Mouse (Mus musculus) granulocyte monocyte progenitor cell, adult 5-6 weeks (primary cell): ENCODE results near the gene Ankrd12. TPM values are rescaled to one million over a fixed set of nuclear protein-coding genes. Genes with fewer than 3 reads are reported as not detected.

ENCODE experiments used
- ATAC-seq: replicated peaks from 2 replicates; pipeline ENCODE4 v1.8.0; 2016; ENCODE audit warnings: mild to moderate bottlenecking, moderate TSS enrichment, inconsistent platforms; ENCODE audit not compliant: poor library complexity, severe bottlenecking
- total RNA-seq, 2 experiments: library from RNA; stranded (forward) in 1 of 2; stranded (reverse) in 1 of 2; fragments of 200-712, 200-1000 nt in 1 of 2; fragments of >200 nt in 1 of 2; fragmentation: Nextera tagmentation in 1 of 2; gene quantifications; 2 replicates each; pipeline ENCODE4 v1.2.3; 2014 to 2017

Ankrd12 gene
- total RNA-seq (2014; fragmentation: Nextera tagmentation) (63.2 and 66.1 TPM in 2 replicates), total RNA-seq (2017) (44.9 and 62.0 TPM in 2 replicates)

DNA sequence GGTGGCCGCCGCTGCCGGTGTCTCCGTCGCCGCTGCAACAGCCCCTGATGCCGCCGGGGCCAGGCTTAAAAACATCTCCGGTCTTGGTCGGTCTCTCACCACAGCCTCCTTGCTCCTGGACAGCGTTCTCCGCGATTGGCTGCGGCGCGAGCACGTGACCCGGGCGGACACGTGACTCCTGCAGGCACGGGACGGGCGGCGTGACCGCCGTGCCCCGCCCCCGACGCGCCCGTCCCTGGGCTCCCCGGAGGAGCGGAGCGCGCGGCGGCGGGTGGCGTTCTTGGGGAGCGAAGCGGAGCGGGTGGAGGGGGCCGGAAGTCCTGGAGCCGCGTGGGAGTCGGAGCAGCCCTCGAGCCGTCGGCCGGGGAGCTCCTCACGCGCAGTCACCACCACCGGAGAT is at the start of gene Ankrd12:
TSS of gene Ankrd12 (minus strand) at position 156 of the 400 bp plus-strand sequence.
- peak; percentile 77 for ATAC-seq

DNA sequence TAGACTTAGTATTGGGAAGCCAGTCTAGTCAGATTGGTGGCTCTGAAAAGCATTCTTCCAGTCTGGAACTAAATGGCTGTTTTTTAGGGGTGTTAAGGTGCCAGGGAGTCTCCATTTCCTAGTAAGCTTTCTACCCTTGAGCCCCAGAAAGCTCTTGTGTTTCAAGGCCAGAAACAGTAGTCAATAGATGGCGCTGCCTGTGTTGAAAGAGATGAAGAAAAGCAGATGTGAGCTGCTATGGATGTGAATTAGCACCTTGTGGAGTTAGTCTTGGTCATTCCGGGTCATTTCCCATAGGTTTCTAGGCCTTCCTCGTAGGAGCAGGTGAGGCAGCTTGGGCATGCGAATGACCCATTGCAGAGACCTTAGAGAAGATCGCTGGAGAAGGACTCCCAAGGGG is 48.3 kb upstream of the Ankrd12 start:
- ATAC-seq = no peak

DNA sequence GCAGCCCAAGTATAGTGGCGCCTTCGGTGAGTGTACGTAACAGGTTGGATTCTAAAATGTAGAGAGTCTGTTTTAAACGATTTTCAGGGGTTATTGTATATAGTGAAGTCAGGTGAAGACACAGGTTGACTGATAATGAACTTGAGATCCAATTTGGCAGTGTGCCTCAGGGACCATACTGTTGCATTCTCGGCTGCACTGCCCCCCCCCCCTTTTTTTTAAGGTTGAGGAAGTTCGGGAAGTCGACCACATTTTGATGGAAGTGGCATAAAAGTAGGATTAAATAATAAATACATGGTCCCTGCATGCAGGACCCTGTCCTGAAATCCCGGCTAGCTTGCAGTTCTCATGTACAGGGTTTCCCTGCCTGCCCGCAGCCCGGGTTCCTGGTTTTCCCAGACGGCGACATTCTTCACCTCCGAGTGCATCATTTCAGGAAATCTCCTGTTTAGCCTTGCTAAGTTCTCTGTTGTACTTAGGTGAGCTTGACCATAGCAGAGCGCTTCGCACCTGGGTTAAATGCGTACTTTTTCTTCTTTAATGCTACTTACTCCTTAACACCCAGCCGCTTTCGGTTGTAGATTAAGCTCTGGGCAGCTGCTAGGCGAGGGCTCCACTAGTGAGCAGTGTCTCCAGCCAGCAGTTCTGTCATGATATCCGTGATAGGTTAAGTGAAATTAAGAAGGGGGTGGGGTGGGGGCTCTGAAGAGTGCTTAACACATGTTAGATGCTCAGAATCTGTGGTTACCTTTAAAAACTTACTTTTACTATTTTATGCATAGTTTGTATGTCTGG is 47.1 kb upstream of the Ankrd12 start:
- ATAC-seq = peak; percentile 0; the same call in 1 of the 2 replicates

DNA sequence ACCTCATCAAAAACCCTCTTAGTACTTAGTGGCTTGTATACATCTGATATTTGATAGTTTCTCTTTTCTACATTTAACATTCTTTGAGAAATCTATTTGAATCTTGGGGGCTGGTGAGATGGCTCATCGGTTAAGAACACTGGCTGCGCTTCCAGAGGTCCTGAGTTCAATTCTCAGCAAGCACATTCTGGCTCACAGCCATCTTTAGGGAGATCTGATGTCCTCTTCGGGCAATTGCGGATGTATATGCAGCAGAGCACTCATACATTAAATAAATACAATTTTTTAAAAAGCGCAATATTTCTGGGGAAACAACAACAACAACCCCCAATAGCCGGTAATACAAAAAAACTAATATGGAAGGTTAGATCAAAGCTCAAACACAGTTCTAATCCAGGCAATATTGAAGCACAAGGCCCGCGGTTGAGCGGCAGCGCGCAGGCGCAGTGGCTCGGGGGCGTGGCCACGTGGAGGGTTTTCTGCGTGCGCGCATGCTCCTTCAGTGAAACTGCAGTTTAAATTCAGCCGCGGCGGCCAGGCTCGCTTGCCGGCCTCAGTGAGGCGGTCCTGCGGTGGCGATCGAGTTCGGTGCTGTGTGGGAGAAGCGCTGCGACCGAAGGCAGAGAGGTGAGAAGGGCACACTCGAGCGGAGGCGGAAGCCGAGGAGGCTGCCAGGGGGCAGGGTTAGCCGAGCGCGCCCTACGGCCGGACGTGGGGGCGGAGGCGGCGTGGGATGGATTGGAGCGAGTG is 46.4 kb upstream of the Ankrd12 start, which contains the start of gene Ddx11:
TSS of gene Ddx11 (plus strand) at position 455 of the 750 bp plus-strand sequence.
- peak; percentile 81 for ATAC-seq

DNA sequence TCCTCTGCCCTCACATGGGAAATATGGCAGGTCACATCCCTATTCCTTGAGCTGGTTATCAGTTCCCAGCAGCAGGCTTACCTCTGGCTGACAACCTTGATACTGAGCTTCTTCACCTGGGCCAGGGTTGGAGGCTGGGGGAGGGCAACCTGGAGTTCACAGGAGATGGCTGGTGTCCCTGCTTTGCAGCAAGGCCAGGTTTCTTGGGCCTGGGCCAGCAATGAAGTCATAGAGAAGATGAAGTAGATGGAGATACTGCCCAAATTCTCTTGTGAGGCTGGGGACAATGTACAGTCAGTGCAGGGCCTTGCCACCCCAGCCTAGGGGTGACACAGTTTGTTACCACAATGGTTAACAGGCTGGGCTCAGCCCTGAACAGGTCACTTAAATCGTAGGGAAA is 43.8 kb upstream of the Ankrd12 start:
- no peak for ATAC-seq

DNA sequence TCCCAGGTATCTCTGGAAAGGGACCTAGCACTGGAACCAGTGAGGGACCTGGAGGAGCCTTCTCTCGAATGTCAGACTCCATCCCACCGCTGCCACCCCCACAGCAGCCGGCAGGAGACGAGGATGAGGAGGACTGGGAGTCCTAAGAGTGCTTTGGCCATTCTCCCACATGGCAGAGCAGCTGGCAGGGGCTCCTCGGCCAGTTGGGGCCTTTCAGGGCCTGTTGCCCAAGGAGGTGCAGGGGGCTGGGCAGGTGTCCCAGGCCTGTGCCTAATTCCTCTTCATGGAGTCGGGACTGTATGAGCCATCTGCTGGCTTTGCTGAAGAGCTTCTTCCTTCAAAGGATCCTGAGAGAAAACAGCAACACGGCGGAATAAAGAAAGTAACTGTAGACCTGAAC is 42.1 kb upstream of the Ankrd12 start:
- ATAC-seq = no peak

DNA sequence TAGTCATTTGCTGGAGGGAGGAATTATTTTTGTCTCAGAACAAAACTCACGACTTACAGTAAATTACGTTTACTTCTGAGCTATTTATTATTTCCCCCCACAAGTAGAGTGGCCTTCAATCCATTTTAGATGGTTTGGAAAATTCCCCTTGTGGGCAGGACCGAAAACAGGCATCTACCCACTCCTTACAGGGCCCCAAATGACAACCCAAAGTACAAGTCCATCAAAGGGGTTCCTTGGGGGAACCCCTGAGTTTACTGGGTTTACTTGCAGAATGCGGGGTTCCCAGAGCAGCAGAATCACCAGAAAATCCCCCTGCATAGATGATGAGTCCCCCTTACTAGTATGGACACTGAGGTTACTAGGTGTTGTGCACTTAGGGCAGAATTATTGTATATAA is 35.3 kb upstream of the Ankrd12 start:
- no peak for ATAC-seq

DNA sequence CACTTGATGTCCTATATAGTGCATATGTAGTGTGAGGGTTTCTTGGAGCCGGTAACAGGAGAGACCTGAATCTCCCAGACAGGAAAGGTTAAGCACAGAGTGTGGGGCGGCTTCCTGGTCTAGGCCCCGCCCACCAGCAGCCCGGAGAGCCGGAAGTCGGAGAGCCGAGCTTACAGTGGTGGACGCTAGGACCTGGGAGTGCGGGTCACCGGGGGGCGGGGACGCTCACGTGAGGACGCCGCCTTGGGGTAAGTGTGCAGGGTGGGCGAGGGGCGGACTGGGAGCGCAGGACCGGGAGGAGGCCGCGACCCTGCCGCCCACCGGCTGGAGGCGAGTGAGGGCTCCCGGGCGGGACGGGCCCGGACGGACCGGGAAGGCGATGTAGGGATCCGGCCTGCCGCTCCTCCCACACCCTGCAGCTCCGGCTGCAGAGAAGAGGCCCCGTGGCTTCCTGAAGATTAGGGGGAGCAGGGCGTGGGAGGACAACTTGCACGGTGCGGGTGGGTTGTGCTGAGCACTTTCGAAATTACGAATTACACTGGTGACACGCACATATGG is 34.6 kb upstream of the Ankrd12 start, which contains the start of gene Washc1:
TSS of gene Washc1 (plus strand) at position 144 of the 558 bp plus-strand sequence.
- ATAC-seq = peak; percentile 76

DNA sequence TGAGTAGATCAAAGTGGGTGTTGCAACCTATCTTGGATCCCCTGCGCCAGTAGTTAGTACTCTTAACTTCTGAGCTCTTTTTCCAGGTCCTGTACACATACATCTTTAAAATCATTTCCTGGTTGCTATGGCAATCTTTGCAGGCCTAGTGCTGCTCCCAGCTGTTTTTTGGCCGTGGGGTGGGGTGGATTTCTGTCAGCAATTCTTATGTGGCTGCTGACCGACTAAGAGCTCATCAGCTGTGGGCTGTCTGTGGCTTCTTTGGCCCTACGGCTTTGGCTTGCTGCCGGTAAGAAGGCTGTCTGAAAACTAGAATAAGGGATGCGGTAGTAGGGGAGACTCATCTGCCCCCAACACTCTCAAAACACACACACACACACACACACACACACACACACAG is 33.9 kb upstream of the Ankrd12 start:
- peak; percentile 7 for ATAC-seq

DNA sequence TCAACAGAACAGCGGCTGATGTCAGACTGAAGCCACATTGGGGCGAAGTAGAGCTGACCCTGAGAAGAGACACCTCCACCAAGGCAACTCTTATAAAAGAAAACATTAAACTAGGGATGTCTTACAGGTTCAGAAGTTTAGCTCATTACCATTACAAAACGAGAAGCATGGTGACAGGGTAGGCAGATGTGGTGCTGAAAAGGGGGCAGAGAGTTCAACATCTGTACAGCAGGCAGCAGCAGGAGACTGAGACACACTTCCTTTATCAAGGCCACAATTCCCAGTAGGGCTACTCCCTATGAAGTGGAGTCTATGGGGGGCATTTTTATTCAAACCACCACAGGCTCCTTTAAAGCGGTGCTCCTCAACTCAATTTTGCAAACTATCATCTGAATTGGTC is 31.3 kb upstream of the Ankrd12 start:
- no peak for ATAC-seq

DNA sequence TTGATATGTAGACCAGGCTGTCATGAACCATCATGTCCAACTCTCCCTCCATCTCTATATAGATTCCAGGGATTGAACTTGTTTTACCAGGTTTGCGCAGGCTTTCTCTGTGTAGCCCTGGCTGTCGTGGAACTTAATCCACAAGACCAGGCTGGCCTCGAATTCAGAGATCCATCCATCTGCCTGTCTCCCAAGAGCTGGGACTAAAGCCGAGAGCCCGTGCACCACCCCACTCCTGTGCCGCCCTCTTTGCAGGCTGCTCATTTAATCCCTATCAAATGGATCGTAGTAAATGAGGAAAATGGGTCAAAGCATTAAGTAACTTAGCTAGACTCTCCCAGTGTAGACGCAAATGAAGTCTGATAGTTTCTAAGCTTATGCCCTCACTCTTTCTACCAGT is 30.6 kb upstream of the Ankrd12 start:
- ATAC-seq = no peak

DNA sequence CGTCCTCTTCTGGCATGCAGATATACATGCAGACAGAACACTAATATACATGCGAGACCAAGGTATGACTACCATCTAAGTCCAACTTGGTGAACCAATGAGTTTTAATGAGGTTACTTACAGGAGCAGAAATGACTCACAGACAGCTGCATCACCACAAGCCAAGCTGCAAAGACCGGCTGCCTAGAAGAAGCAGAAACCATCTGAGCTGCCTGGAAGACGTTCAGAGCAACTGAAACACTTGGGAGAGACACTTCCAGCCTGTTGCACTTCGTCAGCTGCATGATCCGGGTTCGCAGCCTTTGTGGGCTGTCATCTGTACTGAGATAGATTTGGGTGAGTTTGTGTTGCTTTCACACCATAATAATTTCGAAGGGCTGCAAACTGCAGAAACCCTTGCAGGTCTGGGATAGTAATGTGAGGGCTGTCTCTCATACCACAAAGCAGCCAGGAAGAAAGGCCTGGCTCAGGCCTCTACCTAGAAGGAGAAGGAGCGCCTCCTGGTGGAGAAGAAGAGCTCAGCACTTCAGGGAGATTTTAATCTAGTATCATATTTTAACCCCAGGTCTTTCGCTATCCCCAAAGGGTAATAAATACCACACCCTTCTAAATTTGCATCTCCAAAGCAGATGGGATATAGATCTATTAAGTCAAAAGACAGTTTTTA is 29.8 kb upstream of the Ankrd12 start:
- peak; percentile 41 for ATAC-seq

DNA sequence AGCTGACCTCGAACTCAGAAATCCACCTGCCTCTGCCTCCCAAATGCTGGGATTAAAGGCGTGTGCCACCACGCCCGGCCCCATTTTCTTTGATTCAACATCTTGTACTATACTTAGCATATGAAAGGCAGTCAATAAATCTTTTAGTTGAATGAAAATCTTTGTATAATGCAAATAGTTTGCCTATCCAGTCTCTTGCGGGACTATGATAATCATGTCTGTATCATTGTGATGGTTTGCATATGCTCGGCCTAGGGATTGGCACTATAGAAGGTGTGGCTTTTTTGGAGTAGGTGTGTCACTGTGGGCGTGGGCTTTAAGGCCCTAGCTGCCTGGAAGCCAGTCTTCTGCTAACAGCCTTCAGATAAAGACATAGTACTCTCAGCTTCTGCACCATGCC is 27.2 kb upstream of the Ankrd12 start:
- ATAC-seq = no peak

DNA sequence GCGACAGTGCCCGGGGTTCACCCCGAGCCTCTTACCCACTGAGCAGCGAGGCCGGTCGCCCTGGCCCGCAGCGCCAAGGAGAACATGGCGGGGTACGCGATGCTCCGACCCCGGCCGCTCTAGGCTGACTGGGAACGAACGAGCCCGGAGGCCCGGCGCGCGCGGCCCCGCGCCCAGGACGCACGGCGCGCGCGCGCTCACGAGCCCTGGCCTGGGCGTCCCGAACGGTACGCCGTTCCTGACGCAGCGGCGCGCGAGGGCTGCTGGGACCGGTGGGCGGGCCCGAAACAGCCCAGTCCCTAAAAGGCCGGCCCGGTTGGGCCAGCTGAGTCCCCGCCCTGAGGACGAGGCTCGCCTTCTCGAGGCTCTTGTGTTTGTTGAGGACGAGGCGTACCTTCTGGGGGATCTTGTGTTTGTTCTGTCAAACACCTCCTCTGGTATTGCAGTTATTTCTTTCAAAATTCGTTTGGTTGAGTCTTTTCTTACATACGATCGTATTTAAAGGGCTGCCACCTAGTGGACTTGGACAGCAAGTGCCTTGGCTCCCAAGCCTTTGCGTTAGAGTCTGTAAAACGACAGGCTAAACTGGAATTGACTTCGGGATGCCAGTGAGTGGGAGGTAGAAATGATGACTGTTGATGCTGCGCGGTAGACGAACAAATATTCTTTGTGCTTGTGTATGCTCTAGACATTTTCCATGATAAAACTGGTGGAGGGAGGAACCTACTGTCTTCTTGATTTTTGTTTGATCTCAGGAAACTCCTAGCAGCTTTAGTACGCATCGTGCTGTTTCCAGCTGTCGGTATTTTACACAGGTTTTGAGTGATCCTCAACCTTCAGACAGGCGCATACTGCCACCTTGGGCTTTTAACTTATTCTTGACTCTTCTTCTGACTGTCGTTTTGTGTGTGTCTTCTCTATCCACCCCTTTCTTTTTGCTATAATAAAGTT is 24.8 kb upstream of the Ankrd12 start, which contains the start of gene Ndufv2:
TSS of gene Ndufv2 (minus strand) at position 180 of the 951 bp plus-strand sequence.
- ATAC-seq = peak; percentile 94

DNA sequence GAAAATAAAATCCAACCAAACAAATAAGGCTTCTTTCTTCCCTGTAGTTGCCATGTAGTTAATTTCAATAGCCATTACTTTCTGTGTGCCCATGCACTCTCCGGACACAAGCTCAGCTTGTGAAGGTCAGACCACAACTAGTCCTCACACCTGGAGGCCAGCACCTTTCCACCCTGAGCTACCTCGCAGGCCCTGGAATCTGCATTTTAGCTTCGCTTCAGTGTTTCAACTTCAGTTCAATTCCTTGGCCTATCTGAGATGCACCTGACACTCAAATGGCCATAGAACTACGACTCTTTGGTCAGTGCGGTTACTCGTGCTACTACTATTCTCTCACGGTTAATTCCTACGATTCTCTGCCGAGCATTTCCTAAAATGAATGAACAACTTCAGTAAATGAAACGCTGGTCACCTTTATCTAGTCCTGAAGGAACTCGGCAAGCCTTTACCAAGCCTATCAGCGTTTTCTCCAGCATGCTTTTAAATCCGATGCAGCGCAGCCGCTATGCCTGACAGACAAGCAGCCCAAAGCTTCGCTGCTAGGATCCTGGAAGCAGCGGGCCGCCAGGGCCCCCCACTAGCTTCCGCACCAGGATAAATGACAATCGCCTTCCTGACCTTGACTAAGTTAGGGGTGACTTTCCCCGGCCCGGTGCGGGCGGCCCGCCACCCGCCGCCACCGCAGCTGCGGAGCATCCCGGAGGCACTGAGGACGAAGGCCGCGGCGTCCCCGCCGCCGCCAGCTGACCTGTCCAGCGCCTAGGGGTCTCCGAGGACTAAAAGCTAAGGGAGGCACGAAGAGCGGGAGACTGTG is 23.9 kb upstream of the Ankrd12 start:
- ATAC-seq = peak; percentile 30; the same call in 1 of the 2 replicates

DNA sequence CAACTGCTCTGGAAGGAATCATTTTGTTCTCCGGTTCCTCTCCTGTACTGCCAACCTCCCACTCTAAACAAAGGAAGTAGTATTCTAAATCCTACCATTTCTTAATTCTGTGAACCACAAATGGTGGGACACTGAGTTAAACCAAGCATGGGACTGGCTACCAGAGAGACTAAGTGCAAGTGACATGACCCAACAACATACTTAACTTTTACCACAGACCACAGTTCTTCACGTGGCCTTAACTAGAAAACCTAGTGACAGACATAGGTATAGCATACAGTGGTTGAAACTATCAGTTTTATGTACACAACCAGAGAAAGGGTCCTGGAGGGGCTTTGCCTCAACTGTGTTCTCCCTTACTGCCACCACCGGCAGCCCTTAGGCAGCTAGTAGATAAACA is 15.8 kb upstream of the Ankrd12 start:
- peak; percentile 81 for ATAC-seq

DNA sequence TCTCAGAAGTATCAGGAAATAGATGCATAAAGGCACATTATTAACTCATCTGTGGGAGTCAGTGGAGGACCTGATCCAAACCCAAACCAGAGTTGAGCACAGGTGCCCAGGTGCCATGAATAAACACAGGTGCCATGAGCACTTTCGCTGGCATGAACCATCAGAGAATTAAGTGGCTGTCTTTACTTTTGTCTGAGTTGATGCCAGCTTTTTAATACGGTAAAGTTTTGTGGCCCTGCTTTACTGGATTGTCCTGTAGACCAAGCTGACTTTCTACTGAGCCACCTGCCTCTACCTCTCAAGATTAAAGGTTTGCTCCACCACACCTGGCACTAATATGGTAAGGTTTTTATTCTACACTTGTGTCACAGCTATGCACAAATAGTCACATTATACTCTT is 15.2 kb upstream of the Ankrd12 start:
- no peak for ATAC-seq

DNA sequence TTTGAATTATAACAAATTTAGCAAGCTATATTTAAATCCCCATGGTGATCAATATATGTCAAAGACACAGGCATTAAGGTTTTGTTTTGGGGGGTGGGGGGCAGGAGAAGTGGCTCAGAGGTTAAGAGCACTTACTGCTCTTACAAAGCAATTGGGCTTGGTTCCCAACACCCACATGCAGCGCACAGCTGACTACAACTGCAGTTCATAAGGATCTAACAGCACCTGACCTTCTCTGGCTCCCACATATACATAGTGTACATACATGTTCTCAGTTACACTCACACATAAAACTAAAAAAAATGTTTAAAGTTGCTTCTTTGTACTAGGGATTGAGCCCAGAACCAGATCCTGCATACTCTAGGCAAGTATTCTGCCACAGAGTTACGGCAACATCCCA is 14.5 kb upstream of the Ankrd12 start:
- ATAC-seq = no peak
